Mouse (Mus musculus) thymus, adult 2 months (tissue): Measurements from ENCODE around the gene Gm47841.

Source experiments
- CTCF ChIP-seq: fragments of 200-500 bp; IDR thresholded peaks from 2 replicates; pipeline ENCODE4 v1.5.1; 2012; ENCODE audit warnings: mild to moderate bottlenecking, control low read depth, low read length, moderate library complexity, borderline replicate concordance; ENCODE audit not compliant: control insufficient read depth, poor library complexity, insufficient read depth; ENCODE audit errors: extremely low read depth
- POLR2A ChIP-seq: fragments of 200-500 bp; IDR thresholded peaks from 2 replicates; pipeline ENCODE4 v1.6.1; 2012; ENCODE audit warnings: mild to moderate bottlenecking, low read length, control low read depth, moderate library complexity; ENCODE audit not compliant: control insufficient read depth, poor library complexity, insufficient read depth; ENCODE audit errors: extremely low read depth

DNA sequence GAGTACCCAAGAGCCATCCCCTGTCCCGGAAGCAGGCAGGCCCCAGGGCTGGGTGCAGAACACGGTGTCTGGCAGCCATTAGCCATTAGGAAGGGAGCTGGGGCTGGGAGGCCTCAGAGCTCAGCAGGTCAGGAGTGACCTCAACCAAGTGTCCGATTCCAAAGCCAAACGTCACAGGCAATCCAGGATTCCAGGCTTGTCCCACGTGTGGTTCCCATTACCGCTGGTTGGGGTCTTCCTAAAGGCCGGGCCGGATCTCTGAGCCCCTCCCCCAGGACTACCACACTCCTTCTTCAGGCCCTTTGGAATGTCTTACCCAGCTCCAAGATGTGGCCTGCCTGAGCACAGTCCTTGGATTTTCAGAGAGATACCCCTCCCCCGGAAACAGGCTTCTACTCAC, 47.8 kb upstream of the Gm47841 start:
- TF ChIP-seq CTCF (no peak), POLR2A (no peak)
